Mouse (Mus musculus) forebrain, embryonic 11.5 days (tissue): Measurements from ENCODE around the gene Uck2. TPM values are rescaled to one million over a fixed set of nuclear protein-coding genes. Genes with fewer than 3 reads are reported as not detected.

Experiments
- ATAC-seq: fragments of 200-750 bp; cut with Nextera tagmentation; replicated peaks from 2 replicates; pipeline ENCODE4 v1.8.0; 2017; ENCODE audit warnings: moderate TSS enrichment; ENCODE audit not compliant: low FRiP score
- DNase-seq: peaks from one replicate; pipeline ENCODE4 v3.0.0-alpha.2; 2017; ENCODE audit warnings: low spot score
- H3K27ac ChIP-seq: fragments of 300-500 bp; sonication (generic); 2 replicates; pipeline ENCODE4 v1.5.1; 2014; ENCODE audit warnings: low read depth, low read length
- H3K27me3 ChIP-seq: fragments of 300-500 bp; sonication (generic); 2 replicates; pipeline ENCODE4 v1.6.1; 2014; ENCODE audit warnings: mild to moderate bottlenecking, low read length, mixed read lengths; ENCODE audit not compliant: control insufficient read depth, insufficient read depth
- H3K36me3 ChIP-seq: fragments of 300-500 bp; sonication (generic); 2 replicates; pipeline ENCODE4 v1.6.1; 2014; ENCODE audit warnings: mild to moderate bottlenecking, low read length, moderate library complexity, mixed read lengths; ENCODE audit not compliant: control insufficient read depth, insufficient read depth
- H3K4me1 ChIP-seq: fragments of 300-500 bp; sonication (generic); replicated peaks from 2 replicates; pipeline ENCODE4 v1.6.1; 2014; ENCODE audit warnings: low read length, mixed read lengths; ENCODE audit not compliant: control insufficient read depth, insufficient read depth
- H3K4me2 ChIP-seq: fragments of 300-500 bp; sonication (generic); 2 replicates; pipeline ENCODE4 v1.6.1; 2014; ENCODE audit warnings: low read depth, mild to moderate bottlenecking, low read length, moderate library complexity, mixed read lengths; ENCODE audit not compliant: severe bottlenecking
- H3K4me3 ChIP-seq: fragments of 300-500 bp; sonication (generic); 2 replicates; pipeline ENCODE4 v1.5.1; 2014; ENCODE audit warnings: low read depth, low read length
- H3K9ac ChIP-seq: fragments of 300-500 bp; sonication (generic); 2 replicates; pipeline ENCODE4 v1.6.1; 2014; ENCODE audit warnings: low read length
- H3K9me3 ChIP-seq: fragments of 300-500 bp; sonication (generic); 2 replicates; pipeline ENCODE4 v1.6.1; 2016; ENCODE audit warnings: low read length, mixed read lengths; ENCODE audit not compliant: control insufficient read depth
- whole genome bisulfite sequencing: fragments of 180-500 bp; shearing (Covaris S2); extraction: QIAGEN DNeasy Blood & Tissue Kit; methylation state at CpG from one replicate; pipeline ENCODE4 v1.1.7; 2014; 5-methylcytosine and 5-hydroxymethylcytosine counted together
- polyA plus RNA-seq: library from polyadenylated mRNA; unstranded; fragments of >200 nt; fragmentation: Nextera tagmentation; extraction: Ambion mirVana; gene quantifications from 2 replicates; pipeline ENCODE4 v1.2.1, GENCODE M21; 2014

Uck2 gene
- polyA plus RNA-seq, 1 experiment from 2014 or later = 125 TPM

- Histone ChIP-seq H3K27ac (no peak overlapping the region), H3K9me3 (no peaks in the 10 kb centered on the region), H3K9ac (no peak overlapping the region)
These were observed 3.0 kb downstream of the Uck2 start for GRCm38 (mm10) chr1:167282112-167282511.

GRCm38 (mm10) chr1:167280061-167280460, 5.1 kb downstream of the Uck2 start:
- 90% methylated on average over 10 of the region's 10 CpGs for WGBS
- no peak overlapping the region for H3K9ac ChIP-seq
- H3K4me1 ChIP-seq = peaks cover 12% of the 10 kb centered on the region; the same call in 1 of the 2 replicates
- H3K36me3 ChIP-seq = no peaks in the 10 kb centered on the region; the same call in 1 of the 2 replicates
- no peak overlapping the region for H3K4me2 ChIP-seq
- no peak overlapping the region for H3K27ac ChIP-seq
- DNase-seq (no peak), ATAC-seq (no peak)
- H3K4me3 ChIP-seq = no peak overlapping the region
- no peaks in the 10 kb centered on the region for H3K27me3 ChIP-seq
- no peaks in the 10 kb centered on the region for H3K9me3 ChIP-seq

More at GRCm38 (mm10) chr1:167282112-167282511, 3.0 kb downstream of the Uck2 start:
- 63% methylated on average over 3 of the region's 3 CpGs for whole genome bisulfite sequencing
- no peak overlapping the region for H3K4me3 ChIP-seq
- H3K4me1 ChIP-seq = peaks cover 14% of the 10 kb centered on the region; the same call in 1 of the 2 replicates
- DNase-seq (no peak), ATAC-seq (no peak)
- H3K36me3 ChIP-seq = no peaks in the 10 kb centered on the region; the same call in 1 of the 2 replicates
- H3K4me2 ChIP-seq = peak overlapping the region; percentile 54; the same call in 1 of the 2 replicates
- no peaks in the 10 kb centered on the region; the same call in 1 of the 2 replicates for H3K27me3 ChIP-seq

GRCm38 (mm10) chr1:167279160-167279715, 5.9 kb downstream of the Uck2 start:
- no peaks in the 10 kb centered on the region for H3K27me3 ChIP-seq
- H3K4me2 ChIP-seq = no peak overlapping the region
- H3K4me3 ChIP-seq = no peak overlapping the region
- H3K9me3 ChIP-seq = no peaks in the 10 kb centered on the region
- 81% methylated on average over 13 of the region's 13 CpGs for WGBS
- ATAC-seq (no peak), DNase-seq (no peak)
- H3K36me3 ChIP-seq = no peaks in the 10 kb centered on the region; the same call in 1 of the 2 replicates
- no peak overlapping the region for H3K9ac ChIP-seq
- peaks cover 12% of the 10 kb centered on the region; the same call in 1 of the 2 replicates for H3K4me1 ChIP-seq
- H3K27ac ChIP-seq = no peak overlapping the region

GRCm38 (mm10) chr1:167278395-167278794, 6.7 kb downstream of the Uck2 start:
- H3K9ac ChIP-seq = no peak overlapping the region
- H3K4me3 ChIP-seq = no peak overlapping the region
- H3K27me3 ChIP-seq = no peaks in the 10 kb centered on the region
- no peaks in the 10 kb centered on the region; the same call in 1 of the 2 replicates for H3K36me3 ChIP-seq
- DNase-seq = no peak
- no peak overlapping the region for H3K4me2 ChIP-seq
- no peaks in the 10 kb centered on the region for H3K9me3 ChIP-seq
- peaks cover 12% of the 10 kb centered on the region; the same call in 1 of the 2 replicates for H3K4me1 ChIP-seq
- no peak for ATAC-seq
- H3K27ac ChIP-seq = no peak overlapping the region
- 86% methylated on average over 6 of the region's 6 CpGs for WGBS

- no peaks in the 10 kb centered on the region for H3K27me3 ChIP-seq
- no peak overlapping the region for H3K9ac ChIP-seq
- no peaks in the 10 kb centered on the region for H3K9me3 ChIP-seq
- no peak overlapping the region for H3K4me2 ChIP-seq
- H3K4me3 ChIP-seq = no peak overlapping the region
- no peak for ATAC-seq
- no peaks in the 10 kb centered on the region; the same call in 1 of the 2 replicates for H3K36me3 ChIP-seq
- peaks cover 9% of the 10 kb centered on the region for H3K4me1 ChIP-seq
- DNase-seq = no peak
- H3K27ac ChIP-seq = no peak overlapping the region
- 87% methylated on average over 12 of the region's 12 CpGs for WGBS
These were observed 10.3 kb downstream of the Uck2 start for GRCm38 (mm10) chr1:167274646-167275390.

- 72% methylated on average over 14 of the region's 14 CpGs for WGBS
- peaks cover 15% of the 10 kb centered on the region for H3K4me1 ChIP-seq
- H3K4me3 ChIP-seq = no peak overlapping the region
These were observed 11.5 kb downstream of the Uck2 start for GRCm38 (mm10) chr1:167273380-167274163.

GRCm38 (mm10) chr1:167271841-167272240, 13.3 kb downstream of the Uck2 start:
- no peak overlapping the region for H3K27ac ChIP-seq
- H3K36me3 ChIP-seq = no peaks in the 10 kb centered on the region; the same call in 1 of the 2 replicates
- DNase-seq (no peak), ATAC-seq (no peak)
- peaks cover 15% of the 10 kb centered on the region for H3K4me1 ChIP-seq
- H3K9me3 ChIP-seq = no peaks in the 10 kb centered on the region
- no peak overlapping the region for H3K4me2 ChIP-seq
- H3K4me3 ChIP-seq = no peak overlapping the region
- no peak overlapping the region for H3K9ac ChIP-seq
- 66% methylated on average over 8 of the region's 8 CpGs for WGBS
- H3K27me3 ChIP-seq = no peaks in the 10 kb centered on the region

More at GRCm38 (mm10) chr1:167273380-167274163, 11.5 kb downstream of the Uck2 start:
- no peak overlapping the region for H3K4me2 ChIP-seq
- DNase-seq = no peak
- no peaks in the 10 kb centered on the region for H3K9me3 ChIP-seq
- H3K27ac ChIP-seq = no peak overlapping the region
- no peak overlapping the region for H3K9ac ChIP-seq
- ATAC-seq = no peak
- no peaks in the 10 kb centered on the region; the same call in 1 of the 2 replicates for H3K36me3 ChIP-seq
- H3K27me3 ChIP-seq = no peaks in the 10 kb centered on the region

- H3K4me2 ChIP-seq = no peak overlapping the region
- DNase-seq (no peak), ATAC-seq (peak; percentile 15; the same call in 1 of the 2 replicates)
- no peaks in the 10 kb centered on the region for H3K36me3 ChIP-seq
- H3K4me1 ChIP-seq = peaks cover 15% of the 10 kb centered on the region
- no peaks in the 10 kb centered on the region for H3K27me3 ChIP-seq
- WGBS = 38% methylated on average over 4 of the region's 4 CpGs
- no peaks in the 10 kb centered on the region for H3K9me3 ChIP-seq
- no peak overlapping the region for H3K27ac ChIP-seq
- no peak overlapping the region for H3K9ac ChIP-seq
- no peak overlapping the region for H3K4me3 ChIP-seq
These were observed 13.8 kb downstream of the Uck2 start for GRCm38 (mm10) chr1:167271304-167271703.
